Mouse (Mus musculus) CH12.LX (cell line): ENCODE results near the gene Zfp771. TPM values are rescaled to one million over a fixed set of nuclear protein-coding genes. Genes with fewer than 3 reads are reported as not detected.

Experiments used
- DNase-seq: peaks from one replicate; pipeline ENCODE4 v3.0.0-alpha.2; 2013; ENCODE audit errors: extremely low read depth
- H3K27ac ChIP-seq: 2 replicates; pipeline ENCODE4 v1.5.1; 2012; ENCODE audit warnings: low read depth, mild to moderate bottlenecking, control low read depth, moderate library complexity; ENCODE audit not compliant: insufficient read depth
- H3K27me3 ChIP-seq: replicated peaks from 2 replicates; pipeline ENCODE3; 2012; ENCODE audit warnings: inconsistent platforms
- H3K36me3 ChIP-seq, 2 experiments: replicated peaks in 1 of 2; 2 replicates each; pipeline versions ENCODE3 to v1.6.1; 2012; ENCODE audit warnings: inconsistent platforms in 1 of 2, low read length in 1 of 2, mild to moderate bottlenecking in 1 of 2, mixed read lengths in 1 of 2, moderate library complexity in 1 of 2; ENCODE audit not compliant: control insufficient read depth in 1 of 2, insufficient read depth in 1 of 2
- H3K4me1 ChIP-seq, 2 experiments: 2 replicates each; pipeline ENCODE4 v1.6.1; 2012; ENCODE audit warnings: inconsistent platforms in 1 of 2, moderate library complexity in 1 of 2; ENCODE audit not compliant: insufficient read depth in 2 of 2, control insufficient read depth in 1 of 2
- H3K4me2 ChIP-seq: 2 replicates; pipeline ENCODE4 v1.6.1; 2012; ENCODE audit warnings: low read depth, mild to moderate bottlenecking, control low read depth; ENCODE audit not compliant: poor library complexity, insufficient read depth, severe bottlenecking
- H3K4me3 ChIP-seq, 3 experiments: fragments of 150-350 bp in 1 of 3; sonication (generic) in 1 of 3; replicated peaks in 1 of 3; 2 replicates each; pipeline versions ENCODE3 to v1.5.1; 2011 to 2012; ENCODE audit warnings: low read depth in 2 of 3, low read length in 2 of 3, mild to moderate bottlenecking in 2 of 3, moderate library complexity in 2 of 3, control low read depth in 1 of 3, improper control_type of control experiment in 1 of 3, inconsistent platforms in 1 of 3, mixed read lengths in 1 of 3; ENCODE audit not compliant: poor library complexity in 1 of 3
- H3K79me2 ChIP-seq: replicated peaks from 2 replicates; pipeline ENCODE4 v1.6.1; 2012; ENCODE audit warnings: mild to moderate bottlenecking, moderate library complexity; ENCODE audit not compliant: control insufficient read depth, poor library complexity, insufficient read depth, severe bottlenecking; ENCODE audit errors: extremely low read depth
- H3K9ac ChIP-seq: 2 replicates; pipeline ENCODE4 v1.6.1; 2012; ENCODE audit warnings: low read depth, mild to moderate bottlenecking, control low read depth, moderate library complexity; ENCODE audit not compliant: insufficient read depth
- H3K9me3 ChIP-seq: replicated peaks from 2 replicates; pipeline ENCODE3; 2012; ENCODE audit warnings: low read length, inconsistent platforms, mixed read lengths
- BHLHE40 ChIP-seq: IDR thresholded peaks from 2 replicates; pipeline ENCODE4 v1.6.1; 2011; ENCODE audit warnings: mild to moderate bottlenecking, low read depth, low read length, improper control_type of control experiment
- CHD1 ChIP-seq: IDR thresholded peaks from 2 replicates; pipeline ENCODE4 v1.6.1; 2012; ENCODE audit warnings: low read depth, low read length, improper control_type of control experiment, inconsistent platforms
- CTCF ChIP-seq, 2 experiments: IDR thresholded peaks in 1 of 2; conservative IDR thresholded peaks in 1 of 2; 2 replicates each; pipeline ENCODE4 v1.5.1; 2011 to 2012; ENCODE audit warnings: low read depth in 2 of 2, low read length in 2 of 2, improper control_type of control experiment in 1 of 2, inconsistent platforms in 1 of 2, mild to moderate bottlenecking in 1 of 2, moderate library complexity in 1 of 2
- ELF1 ChIP-seq: IDR thresholded peaks from 2 replicates; pipeline ENCODE4 v1.6.1; 2014; ENCODE audit warnings: low read depth, mild to moderate bottlenecking, inconsistent platforms, low read length, improper control_type of control experiment
- EP300 ChIP-seq: IDR thresholded peaks from 2 replicates; pipeline ENCODE4 v1.6.1; 2011; ENCODE audit warnings: low read length, improper control_type of control experiment
- ETS1 ChIP-seq: conservative IDR thresholded peaks from 2 replicates; pipeline ENCODE4 v1.6.1; 2012; ENCODE audit warnings: low read depth, mild to moderate bottlenecking, inconsistent platforms, low read length, improper control_type of control experiment, moderate library complexity
- HCFC1 ChIP-seq: IDR thresholded peaks from 2 replicates; pipeline ENCODE4 v1.6.1; 2012; ENCODE audit warnings: low read depth, mild to moderate bottlenecking, inconsistent platforms, low read length, improper control_type of control experiment
- IRF4 ChIP-seq: IDR thresholded peaks from 2 replicates; pipeline ENCODE4 v1.6.1; 2014; ENCODE audit warnings: low read depth, mild to moderate bottlenecking, inconsistent platforms, low read length, improper control_type of control experiment
- JUN ChIP-seq: IDR thresholded peaks from 2 replicates; pipeline ENCODE4 v1.6.1; 2011; ENCODE audit warnings: low read depth, mild to moderate bottlenecking, low read length, improper control_type of control experiment, moderate library complexity; ENCODE audit not compliant: insufficient read depth
- JUND ChIP-seq: conservative IDR thresholded peaks from 2 replicates; pipeline ENCODE4 v1.6.1; 2011; ENCODE audit warnings: low read depth, low read length, improper control_type of control experiment
- KAT2A ChIP-seq: IDR thresholded peaks from 2 replicates; pipeline ENCODE4 v1.6.1; 2012; ENCODE audit warnings: low read length, improper control_type of control experiment, inconsistent platforms; ENCODE audit not compliant: insufficient replicate concordance
- MAFK ChIP-seq: IDR thresholded peaks from 2 replicates; pipeline ENCODE4 v1.6.1; 2011; ENCODE audit warnings: low read length, improper control_type of control experiment; ENCODE audit not compliant: insufficient replicate concordance
- MAX ChIP-seq: IDR thresholded peaks from 2 replicates; pipeline ENCODE4 v1.6.1; 2011; ENCODE audit warnings: low read length, improper control_type of control experiment
- MAZ ChIP-seq: IDR thresholded peaks from 2 replicates; pipeline ENCODE4 v1.6.1; 2012; ENCODE audit warnings: low read depth, mild to moderate bottlenecking, inconsistent platforms, low read length, improper control_type of control experiment, moderate library complexity
- MEF2A ChIP-seq: IDR thresholded peaks from 2 replicates; pipeline ENCODE4 v1.6.1; 2014; ENCODE audit warnings: low read depth, mild to moderate bottlenecking, inconsistent platforms, low read length, improper control_type of control experiment, borderline replicate concordance
- MYC ChIP-seq: IDR thresholded peaks from 2 replicates; pipeline ENCODE4 v1.6.1; 2011; ENCODE audit warnings: low read depth, mild to moderate bottlenecking, improper control_type of control experiment, low read length
- NELFE ChIP-seq: IDR thresholded peaks from 2 replicates; pipeline ENCODE4 v1.6.1; 2011; ENCODE audit warnings: low read depth, low read length, improper control_type of control experiment
- NRF1 ChIP-seq: IDR thresholded peaks from 2 replicates; pipeline ENCODE4 v1.6.1; 2014; ENCODE audit warnings: low read depth, mild to moderate bottlenecking, inconsistent platforms, low read length, improper control_type of control experiment, moderate library complexity
- POLR2A ChIP-seq: IDR thresholded peaks from 2 replicates; pipeline ENCODE4 v1.6.1; 2011; ENCODE audit warnings: low read depth, mild to moderate bottlenecking, improper control_type of control experiment, low read length
- POLR2AphosphoS2 ChIP-seq: IDR thresholded peaks from 2 replicates; pipeline ENCODE4 v1.6.1; 2011; ENCODE audit warnings: low read depth, low read length, improper control_type of control experiment
- RCOR1 ChIP-seq: conservative IDR thresholded peaks from 2 replicates; pipeline ENCODE4 v1.6.1; 2012; ENCODE audit warnings: low read depth, mild to moderate bottlenecking, inconsistent platforms, low read length, improper control_type of control experiment
- SIN3A ChIP-seq: IDR thresholded peaks from 2 replicates; pipeline ENCODE4 v1.6.1; 2012; ENCODE audit warnings: low read length, improper control_type of control experiment, inconsistent platforms
- TCF12 ChIP-seq: IDR thresholded peaks from 2 replicates; pipeline ENCODE4 v1.6.1; 2014; ENCODE audit warnings: low read depth, mild to moderate bottlenecking, inconsistent platforms, low read length, improper control_type of control experiment
- ZMIZ1 ChIP-seq: IDR thresholded peaks from 2 replicates; pipeline ENCODE4 v1.6.1; 2012; ENCODE audit warnings: low read depth, mild to moderate bottlenecking, inconsistent platforms, low read length, improper control_type of control experiment
- ZNF384 ChIP-seq: IDR thresholded peaks from 2 replicates; pipeline ENCODE4 v1.6.1; 2012; ENCODE audit warnings: low read depth, low read length, improper control_type of control experiment, inconsistent platforms
- dilution Hi-C: fragments of 300-500 bp; cut with MboI; formaldehyde crosslinking; loops from 2 replicates; pipeline ENCODE4 v1.14.3; 2020; ENCODE audit warnings: low sequenced_read_pairs; ENCODE audit not compliant: extremely low pct_unique_long_range_greater_than_20kb, extremely low pct_ligation_motif_present
- in situ Hi-C: fragments of 300-500 bp; cut with MboI; formaldehyde crosslinking; loops from 3 replicates; pipeline ENCODE4 v1.14.3; 2019; ENCODE audit warnings: low sequenced_read_pairs, low pct_ligation_motif_present, low pct_unique_long_range_greater_than_20kb, mixed read lengths
- polyA plus RNA-seq: library from polyadenylated mRNA; unstranded; fragments of >175 nt; gene quantifications from 2 replicates; pipeline ENCODE4 v1.2.1, GENCODE M21; 2012; ENCODE audit warnings: low read depth; ENCODE audit not compliant: insufficient read length
- total RNA-seq, 2 experiments: library from RNA; depleted of rRNA; stranded (reverse); fragments of 300-350 nt in 1 of 2; fragments of >200 nt in 1 of 2; gene quantifications; 2 replicates each; pipeline ENCODE4 v1.2.3; 2012 to 2014

The Zfp771 gene
- total and polyA plus RNA-seq, 3 experiments = 26.5 to 35.5 (median 27.0) TPM

DNA sequence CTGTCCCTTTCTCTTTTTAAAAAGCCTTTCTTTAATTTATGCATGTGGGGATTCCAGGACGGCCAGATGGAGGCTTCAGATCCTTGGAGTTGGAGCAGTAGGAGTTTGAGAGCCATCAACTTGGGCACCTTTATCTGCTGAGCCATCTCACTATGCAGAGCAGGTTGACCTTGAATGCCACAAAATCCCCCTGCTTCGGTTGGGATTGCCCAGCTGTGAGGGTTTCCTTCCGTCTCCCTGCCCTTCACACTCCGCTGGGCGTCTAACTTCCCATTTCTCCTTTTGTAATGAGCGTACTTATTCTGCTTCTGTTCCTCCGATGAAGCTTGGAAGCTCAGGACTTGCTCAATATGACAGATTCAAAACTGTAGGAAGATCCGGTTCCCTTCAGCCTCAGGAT is 46.1 kb downstream of the Zfp771 start:
- H3K27me3 ChIP-seq = no peaks in the 10 kb centered on the region
- H3K36me3 ChIP-seq = peaks cover 0 to 8% of the 10 kb centered on the region in 2 experiments
- in situ Hi-C loops (no loop called here), dilution Hi-C loops (no loop called here)
- H3K4me2 ChIP-seq = peak overlapping the region; percentile 76
- TF ChIP-seq RCOR1 = peak; percentile 79
- TF ChIP-seq KAT2A = no peak
- TF ChIP-seq POLR2AphosphoS2 = no peak; the same call in 1 of the 2 replicates
- TF ChIP-seq NELFE = 0 out of 2 replicates have a peak, but pooled peaks have one; percentile 26
- TF ChIP-seq CHD1 = no peak
- TF ChIP-seq MAZ = peak; percentile 72
- peak; percentile 43 for TF ChIP-seq POLR2A
- TF ChIP-seq ZMIZ1 = peak; percentile 20; the same call in 1 of the 2 replicates
- peak; percentile 88 for TF ChIP-seq IRF4
- peak; percentile 59; the same call in 1 of the 2 replicates for TF ChIP-seq BHLHE40
- no peak for TF ChIP-seq CTCF (conservative IDR thresholded peaks at IDR 0.05 in 1 of 2, IDR thresholded peaks at IDR 0.05 in 1 of 2; ENCODE audit: low read depth in 2 of 2, low read length in 2 of 2)
- peak; percentile 54; the same call in 1 of the 2 replicates for TF ChIP-seq MEF2A
- TF ChIP-seq ELF1 = 0 out of 2 replicates have a peak, but pooled peaks have one; percentile 37
- TF ChIP-seq MYC = no peak; the same call in 1 of the 2 replicates
- peak; percentile 39; the same call in 1 of the 2 replicates for TF ChIP-seq JUN
- TF ChIP-seq MAFK = no peak; the same call in 1 of the 2 replicates
- peak; percentile 92 for TF ChIP-seq EP300
- TF ChIP-seq MAX = peak; percentile 53; the same call in 1 of the 2 replicates
- peak; percentile 17 for TF ChIP-seq HCFC1
- TF ChIP-seq NRF1 = no peak
- TF ChIP-seq ZNF384 = no peak
- TF ChIP-seq JUND = 0 out of 2 replicates have a peak, but pooled peaks have one; percentile 59
- peak; percentile 66; the same call in 1 of the 2 replicates for TF ChIP-seq SIN3A
- TF ChIP-seq TCF12 = peak; percentile 92
- TF ChIP-seq ETS1 = peak; percentile 96
- H3K4me1 ChIP-seq = peaks cover 20 to 82% of the 10 kb centered on the region in 2 experiments
- peak overlapping the region; percentile 99 for H3K27ac ChIP-seq
- H3K4me3 ChIP-seq = peak overlapping the region in 2 of 3 experiments; percentile 5 to 26
- H3K9ac ChIP-seq = peak overlapping the region; percentile 64
- DNase-seq = peak; percentile 88
- 0 out of 2 replicates have a peak, but pooled peaks cover 5% of the 10 kb centered on the region for H3K79me2 ChIP-seq
- no peaks in the 10 kb centered on the region for H3K9me3 ChIP-seq
